Mouse (Mus musculus): ENCODE measurements around the gene Ier5l. TPM values are rescaled to one million over a fixed set of nuclear protein-coding genes. Genes with fewer than 3 reads are reported as not detected.

The Ier5l gene
- total and polyA plus RNA-seq, 3 experiments, result 0.31 to 0.98 (median 0.51) TPM

GRCm38 (mm10) chr2:30435326-30436155 lies 38.5 kb downstream of the Ier5l start:
- dilution Hi-C loops (cut with MboI; ENCODE audit: extremely low pct_ligation_motif_present, extremely low pct_unique_long_range_greater_than_20kb, low sequenced_read_pairs) (no loop called here), in situ Hi-C loops (cut with MboI; ENCODE audit: low pct_ligation_motif_present, low pct_unique_long_range_greater_than_20kb, low sequenced_read_pairs) (loop anchor here (5.0 to 10.0 kb wide), 3 partner anchors 37 to 499 kb away; partner anchors contain the start of gene Ier5l)
- H3K4me2 ChIP-seq (ENCODE audit: insufficient read depth, low read depth, poor library complexity, severe bottlenecking), result no peak overlapping the region
- H3K9ac ChIP-seq (ENCODE audit: insufficient read depth, low read depth), result no peak overlapping the region
- H3K27ac ChIP-seq (ENCODE audit: insufficient read depth, low read depth), result no peak overlapping the region
- no peaks in the 10 kb centered on the region for H3K9me3 ChIP-seq (replicated peaks; ENCODE audit: low read length)
- no peaks in the 10 kb centered on the region for H3K27me3 ChIP-seq (replicated peaks)
- H3K4me3 ChIP-seq (replicated peaks in 1 of 3; ENCODE audit: low read depth in 2 of 3, low read length in 2 of 3, poor library complexity in 1 of 3), result no peak overlapping the region
- H3K4me1 ChIP-seq (ENCODE audit: control insufficient read depth in 1 of 2, insufficient read depth in 2 of 2), result peaks cover 0 to 4% of the 10 kb centered on the region in 2 experiments; a peak in 2 of 4 replicates
- peak; percentile 65 for DNase-seq (ENCODE audit: extremely low read depth)
- H3K36me3 ChIP-seq (replicated peaks in 1 of 2; ENCODE audit: control insufficient read depth in 1 of 2, insufficient read depth in 1 of 2, low read length in 1 of 2), result peaks cover 74 to 95% of the 10 kb centered on the region in 2 experiments
- peak; percentile 60; the same call in 1 of the 2 replicates for TF ChIP-seq ZC3H11A (IDR thresholded peaks at IDR 0.05; ENCODE audit: low read depth, low read length)
- TF ChIP-seq SMC3 (IDR thresholded peaks at IDR 0.05; ENCODE audit: low read depth, low read length), result peak; percentile 92
- peak; percentile 89 to 94 for TF ChIP-seq CTCF (conservative IDR thresholded peaks at IDR 0.05 in 1 of 2, IDR thresholded peaks at IDR 0.05 in 1 of 2; ENCODE audit: low read depth in 2 of 2, low read length in 2 of 2)
- TF ChIP-seq KAT2A (IDR thresholded peaks at IDR 0.05; ENCODE audit: insufficient replicate concordance, low read length), result no peak
- TF ChIP-seq RAD21 (IDR thresholded peaks at IDR 0.05; ENCODE audit: low read depth, low read length), result peak; percentile 96
- TF ChIP-seq IRF4 (IDR thresholded peaks at IDR 0.05; ENCODE audit: low read depth, low read length), result peak; percentile 49; the same call in 1 of the 2 replicates
- no peaks in the 10 kb centered on the region for H3K79me2 ChIP-seq (replicated peaks; ENCODE audit: control insufficient read depth, extremely low read depth, insufficient read depth, poor library complexity, severe bottlenecking)

- Histone ChIP-seq H3K4me3 (replicated peaks in 1 of 3; ENCODE audit: low read depth in 2 of 3, low read length in 2 of 3, poor library complexity in 1 of 3) (no peak overlapping the region), H3K4me1 (ENCODE audit: control insufficient read depth in 1 of 2, insufficient read depth in 2 of 2) (peaks cover 0 to 8% of the 10 kb centered on the region in 2 experiments; a peak in 1 of 4 replicates), H3K79me2 (replicated peaks; ENCODE audit: control insufficient read depth, extremely low read depth, insufficient read depth, poor library complexity, severe bottlenecking) (no peaks in the 10 kb centered on the region), H3K9ac (ENCODE audit: insufficient read depth, low read depth) (no peak overlapping the region), H3K4me2 (ENCODE audit: insufficient read depth, low read depth, poor library complexity, severe bottlenecking) (no peak overlapping the region), H3K27me3 (replicated peaks) (no peaks in the 10 kb centered on the region), H3K9me3 (replicated peaks; ENCODE audit: low read length) (no peaks in the 10 kb centered on the region), H3K27ac (ENCODE audit: insufficient read depth, low read depth) (no peak overlapping the region), H3K36me3 (replicated peaks in 1 of 2; ENCODE audit: control insufficient read depth in 1 of 2, insufficient read depth in 1 of 2, low read length in 1 of 2) (peaks cover 64 to 84% of the 10 kb centered on the region in 2 experiments)
- TF ChIP-seq BHLHE40 (IDR thresholded peaks at IDR 0.05; ENCODE audit: low read depth, low read length) (no peak), ETS1 (conservative IDR thresholded peaks at IDR 0.05; ENCODE audit: low read depth, low read length) (no peak), NELFE (IDR thresholded peaks at IDR 0.05; ENCODE audit: low read depth, low read length) (no peak), JUND (conservative IDR thresholded peaks at IDR 0.05; ENCODE audit: low read depth, low read length) (no peak), E2F4 (IDR thresholded peaks at IDR 0.05; ENCODE audit: insufficient replicate concordance, low read depth, low read length) (no peak), CHD2 (IDR thresholded peaks at IDR 0.05; ENCODE audit: low read length) (no peak), MYC (IDR thresholded peaks at IDR 0.05; ENCODE audit: low read depth, low read length) (no peak)
- DNase-seq (ENCODE audit: extremely low read depth), result no peak
- in situ Hi-C loops (cut with MboI; ENCODE audit: low pct_ligation_motif_present, low pct_unique_long_range_greater_than_20kb, low sequenced_read_pairs) (no loop called here), dilution Hi-C loops (cut with MboI; ENCODE audit: extremely low pct_ligation_motif_present, extremely low pct_unique_long_range_greater_than_20kb, low sequenced_read_pairs) (no loop called here)
Observed at GRCm38 (mm10) chr2:30429156-30429555, 44.9 kb downstream of the Ier5l start.

Other genes with a start within 250 kb of the Ier5l start
- 2.8 and 3.1 TPM in 2 replicates for gene Lrrc8a, start 236.5 kb downstream of the Ier5l start, total RNA-seq (2012; rRNA removed)
- 1.1 and 1.8 TPM in 2 replicates for gene Lrrc8a, start 236.5 kb downstream of the Ier5l start, total RNA-seq (2014; rRNA removed)
- 1.2 and 1.4 TPM in 2 replicates for gene Lrrc8a, start 236.5 kb downstream of the Ier5l start, polyA plus RNA-seq (2012; ENCODE audit: insufficient read length, low read depth)
- gene Gm28035, start 233.7 kb downstream of the Ier5l start, total RNA-seq (2012; rRNA removed), result 0.46 and 0.64 TPM in 2 replicates
- 0.27 TPM in 2 replicates for gene Gm28035, start 233.7 kb downstream of the Ier5l start, total RNA-seq (2014; rRNA removed)
- gene Gm28035, start 233.7 kb downstream of the Ier5l start, polyA plus RNA-seq (2012; ENCODE audit: insufficient read length, low read depth), result 0.35 and 0.36 TPM in 2 replicates
- 3.1 and 8.9 TPM in 2 replicates for gene Phyhd1, start 208.0 kb downstream of the Ier5l start, total RNA-seq (2012; rRNA removed)
- gene Phyhd1, start 208.0 kb downstream of the Ier5l start, total RNA-seq (2014; rRNA removed), result 5.7 and 7.1 TPM in 2 replicates
- gene Phyhd1, start 208.0 kb downstream of the Ier5l start, polyA plus RNA-seq (2012; ENCODE audit: insufficient read length, low read depth), result 9.7 and 11.5 TPM in 2 replicates
- not detected in 2 replicates for gene Gm28038, start 193.2 kb downstream of the Ier5l start, total RNA-seq (2012; rRNA removed)
- gene Gm28038, start 193.2 kb downstream of the Ier5l start, total RNA-seq (2014; rRNA removed), result not detected in 2 replicates
- 7.4 TPM in 1 of 2 replicates, not detected in the other for gene Gm28038, start 193.2 kb downstream of the Ier5l start, polyA plus RNA-seq (2012; ENCODE audit: insufficient read length, low read depth)
- 17.4 and 18.1 TPM in 2 replicates for gene Dolk, start 187.9 kb downstream of the Ier5l start, total RNA-seq (2012; rRNA removed)
- 11.1 and 11.6 TPM in 2 replicates for gene Dolk, start 187.9 kb downstream of the Ier5l start, total RNA-seq (2014; rRNA removed)
- gene Dolk, start 187.9 kb downstream of the Ier5l start, polyA plus RNA-seq (2012; ENCODE audit: insufficient read length, low read depth), result 10.8 and 11.8 TPM in 2 replicates
- 40.2 and 47.6 TPM in 2 replicates for gene Nup188, start 187.8 kb downstream of the Ier5l start, total RNA-seq (2012; rRNA removed)
- gene Nup188, start 187.8 kb downstream of the Ier5l start, total RNA-seq (2014; rRNA removed), result 19.7 and 20.9 TPM in 2 replicates
- 58.8 and 61.2 TPM in 2 replicates for gene Nup188, start 187.8 kb downstream of the Ier5l start, polyA plus RNA-seq (2012; ENCODE audit: insufficient read length, low read depth)
- gene Sh3glb2, start 114.9 kb downstream of the Ier5l start, total RNA-seq (2012; rRNA removed), result 42.6 and 47.8 TPM in 2 replicates
- 27.2 and 34.0 TPM in 2 replicates for gene Sh3glb2, start 114.9 kb downstream of the Ier5l start, total RNA-seq (2014; rRNA removed)
- 38.9 and 39.3 TPM in 2 replicates for gene Sh3glb2, start 114.9 kb downstream of the Ier5l start, polyA plus RNA-seq (2012; ENCODE audit: insufficient read length, low read depth)
- 11.2 and 15.0 TPM in 2 replicates for gene Miga2, start 110.0 kb downstream of the Ier5l start, total RNA-seq (2012; rRNA removed)
- 9.1 and 9.2 TPM in 2 replicates for gene Miga2, start 110.0 kb downstream of the Ier5l start, total RNA-seq (2014; rRNA removed)
- gene Miga2, start 110.0 kb downstream of the Ier5l start, polyA plus RNA-seq (2012; ENCODE audit: insufficient read length, low read depth), result 7.4 and 9.4 TPM in 2 replicates
- 19.2 and 22.8 TPM in 2 replicates for gene Dolpp1, start 82.0 kb downstream of the Ier5l start, total RNA-seq (2012; rRNA removed)
- 15.0 and 22.3 TPM in 2 replicates for gene Dolpp1, start 82.0 kb downstream of the Ier5l start, total RNA-seq (2014; rRNA removed)
- gene Dolpp1, start 82.0 kb downstream of the Ier5l start, polyA plus RNA-seq (2012; ENCODE audit: insufficient read length, low read depth), result 17.9 and 19.1 TPM in 2 replicates
- 3.6 and 4.5 TPM in 2 replicates for gene Crat, start 58.4 kb downstream of the Ier5l start, total RNA-seq (2012; rRNA removed)
- gene Crat, start 58.4 kb downstream of the Ier5l start, total RNA-seq (2014; rRNA removed), result 1.3 and 1.7 TPM in 2 replicates
- 2.8 and 4.2 TPM in 2 replicates for gene Crat, start 58.4 kb downstream of the Ier5l start, polyA plus RNA-seq (2012; ENCODE audit: insufficient read length, low read depth)
- 111 and 120 TPM in 2 replicates for gene Ptpa, start 58.2 kb downstream of the Ier5l start, total RNA-seq (2012; rRNA removed)
- gene Ptpa, start 58.2 kb downstream of the Ier5l start, total RNA-seq (2014; rRNA removed), result 117 and 122 TPM in 2 replicates
- gene Ptpa, start 58.2 kb downstream of the Ier5l start, polyA plus RNA-seq (2012; ENCODE audit: insufficient read length, low read depth), result 190 and 194 TPM in 2 replicates
- 0.51 TPM in 1 of 2 replicates, not detected in the other for gene Cstad, start 120.8 kb upstream of the Ier5l start, total RNA-seq (2012; rRNA removed)
- not detected in 2 replicates for gene Cstad, start 120.8 kb upstream of the Ier5l start, total RNA-seq (2014; rRNA removed)
- gene Cstad, start 120.8 kb upstream of the Ier5l start, polyA plus RNA-seq (2012; ENCODE audit: insufficient read length, low read depth), result 0.29 TPM in 1 of 2 replicates, not detected in the other